Mouse (Mus musculus): ENCODE measurements around the gene Prkra.

Gene Prkra

DNA sequence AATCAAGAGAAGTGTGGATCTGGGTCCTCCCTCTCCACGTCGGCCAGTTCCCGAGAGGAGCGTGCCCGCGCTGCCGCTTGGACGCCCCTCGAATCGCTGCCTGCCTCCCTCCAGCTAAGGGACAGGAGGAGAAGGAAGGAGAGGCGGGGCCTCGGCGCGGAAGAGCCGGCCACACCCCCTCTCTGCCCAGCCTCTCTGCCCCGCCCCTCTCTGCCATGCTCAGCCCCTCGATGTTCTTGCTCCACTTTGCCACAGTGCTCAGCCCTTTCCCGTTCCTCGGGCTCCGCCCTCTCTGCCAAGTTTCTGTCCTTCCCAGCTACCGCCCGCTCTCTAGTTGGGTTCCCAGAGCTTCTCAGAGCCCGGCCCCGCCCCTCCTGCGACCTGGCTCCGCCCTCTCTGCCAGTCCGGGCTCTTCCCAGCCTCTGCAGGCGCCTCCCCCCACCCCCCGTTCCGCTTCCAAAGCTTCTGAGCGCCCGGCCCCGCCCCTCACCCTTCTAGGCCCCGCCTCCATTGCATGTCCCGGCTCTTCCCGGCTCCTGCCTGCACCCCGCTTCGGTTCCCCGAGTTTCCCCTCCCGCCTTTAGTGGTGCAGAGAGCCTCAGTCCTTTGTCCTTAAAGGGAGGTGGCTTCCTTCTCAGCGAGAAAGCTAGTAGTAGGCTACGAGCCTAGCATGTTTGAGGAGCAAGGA is at the start of gene Prkra, which contains the start of gene Pjvk:
Prkra (minus strand) TSS at position 133 of the 688 bp plus-strand sequence.
Pjvk (plus strand) TSS at position 594 of the 688 bp plus-strand sequence.
- peak; percentile 91 for DNase-seq (ENCODE audit: low read depth)

DNA sequence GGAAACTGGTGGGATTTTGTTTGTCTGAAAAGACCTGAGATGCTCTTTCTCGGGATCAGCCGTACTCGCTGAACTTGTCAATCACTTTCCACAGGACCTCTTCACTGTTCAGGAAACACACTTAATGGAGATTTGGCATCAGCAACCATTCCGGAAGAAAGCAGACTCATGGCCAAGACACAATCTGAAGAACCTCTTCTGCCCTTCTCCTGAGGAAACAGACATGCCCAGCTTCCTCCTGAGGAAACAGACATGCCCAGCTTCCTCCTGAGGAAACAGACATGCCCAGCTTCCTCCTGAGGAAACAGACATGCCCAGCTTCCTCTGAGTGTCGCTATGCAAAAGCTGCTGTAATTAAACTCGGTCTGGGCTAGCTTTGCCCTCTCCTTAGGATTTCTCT is 47.5 kb upstream of the Prkra start:
- DNase-seq (ENCODE audit: low read depth) = no peak

DNA sequence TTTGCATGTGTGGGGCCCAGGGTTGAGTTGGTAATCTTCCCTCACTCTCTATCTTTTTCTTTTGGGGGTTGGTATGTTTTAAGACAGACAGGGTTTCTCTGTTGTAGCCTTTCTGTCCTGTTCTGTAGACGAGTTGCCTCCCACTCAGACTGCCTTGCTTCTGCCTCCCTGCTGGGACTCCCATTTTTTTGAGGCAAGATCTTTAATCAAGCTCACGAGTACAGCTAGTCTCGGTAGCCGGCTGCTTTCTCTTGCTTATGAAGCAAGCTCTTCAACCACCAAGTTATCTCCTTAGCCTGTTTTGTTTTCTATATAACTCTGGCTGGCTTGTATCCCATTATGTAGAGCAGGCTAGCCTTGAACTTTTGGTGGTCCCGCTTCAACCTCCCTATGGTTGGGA is 46.0 kb upstream of the Prkra start:
- DNase-seq (ENCODE audit: low read depth) = no peak

DNA sequence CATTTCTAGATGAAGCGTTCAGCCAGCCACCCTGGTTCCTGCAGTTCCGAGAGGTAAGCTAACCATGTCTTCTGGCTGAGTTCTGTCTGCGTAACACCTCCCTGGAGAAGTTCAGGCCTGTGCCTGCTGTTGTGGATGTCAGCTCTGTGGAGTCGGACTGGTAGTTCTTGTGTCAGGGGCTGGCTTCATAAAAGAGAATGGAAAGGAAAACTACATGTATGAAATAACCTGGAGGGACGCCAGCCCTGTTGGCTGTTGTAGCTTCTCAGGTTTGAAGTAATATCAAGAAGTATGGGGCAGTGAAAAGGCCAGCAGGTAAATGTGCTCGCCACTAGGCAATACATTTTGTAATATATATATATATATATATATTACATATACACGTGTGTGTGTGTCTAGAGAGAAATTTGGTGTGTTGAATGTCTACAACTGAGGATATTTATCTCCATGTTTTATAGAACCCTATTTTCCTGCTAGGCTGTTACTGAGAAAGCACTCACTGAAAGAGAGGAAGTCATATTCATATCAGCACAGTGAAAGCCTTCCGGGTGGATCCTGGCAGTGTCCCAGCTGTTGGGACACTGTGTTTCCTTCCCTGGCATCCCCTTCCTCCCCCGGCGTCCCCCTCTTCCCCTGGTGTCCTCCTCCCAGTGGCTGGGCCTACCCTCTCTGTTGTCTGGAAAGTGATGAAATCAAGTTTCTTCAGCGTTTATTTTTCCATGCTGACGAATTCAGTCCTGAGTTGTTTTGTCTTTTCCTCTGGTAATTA is 42.8 kb upstream of the Prkra start:
- DNase-seq (ENCODE audit: low read depth) = no peak

DNA sequence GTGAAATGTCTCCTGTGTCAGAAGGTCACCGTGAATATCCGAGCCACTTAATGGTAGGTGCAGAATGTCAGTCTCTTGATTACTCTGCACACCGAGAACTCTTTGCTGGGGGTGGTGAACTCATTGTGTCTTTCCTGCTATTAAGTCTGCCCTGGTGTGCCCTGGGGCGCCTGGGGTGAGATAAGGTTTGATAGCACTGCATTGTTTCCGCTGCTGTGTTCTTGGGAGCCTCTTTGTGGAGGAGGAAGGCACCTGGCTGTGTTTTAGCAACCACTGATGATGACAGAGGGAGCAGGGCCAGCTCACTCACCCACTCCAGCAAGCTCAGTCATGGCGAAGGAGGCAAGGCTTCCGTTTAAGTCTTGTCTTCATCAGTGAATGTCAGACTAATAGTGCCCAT is 40.3 kb upstream of the Prkra start:
- DNase-seq (ENCODE audit: low read depth) = no peak

DNA sequence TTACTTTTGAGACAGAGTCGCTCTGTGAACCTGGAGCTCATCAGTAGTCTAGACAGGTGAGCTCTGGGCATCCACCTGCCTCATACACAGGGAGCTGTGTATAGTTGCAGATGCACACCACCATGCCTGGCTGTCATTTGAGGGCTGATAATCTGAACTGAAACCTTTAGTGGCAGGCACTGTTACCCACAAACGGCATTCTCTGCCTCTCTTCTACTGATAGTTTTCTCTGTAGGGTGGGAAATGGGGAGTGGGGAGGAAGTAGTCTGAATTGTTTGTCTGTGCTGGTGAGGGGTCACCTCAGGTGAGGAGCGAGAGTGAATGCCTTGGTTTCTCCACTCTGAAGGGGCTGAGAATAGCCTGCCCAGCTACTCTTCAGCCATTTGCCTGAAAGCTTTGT is 39.8 kb upstream of the Prkra start:
- DNase-seq (ENCODE audit: low read depth) = no peak

DNA sequence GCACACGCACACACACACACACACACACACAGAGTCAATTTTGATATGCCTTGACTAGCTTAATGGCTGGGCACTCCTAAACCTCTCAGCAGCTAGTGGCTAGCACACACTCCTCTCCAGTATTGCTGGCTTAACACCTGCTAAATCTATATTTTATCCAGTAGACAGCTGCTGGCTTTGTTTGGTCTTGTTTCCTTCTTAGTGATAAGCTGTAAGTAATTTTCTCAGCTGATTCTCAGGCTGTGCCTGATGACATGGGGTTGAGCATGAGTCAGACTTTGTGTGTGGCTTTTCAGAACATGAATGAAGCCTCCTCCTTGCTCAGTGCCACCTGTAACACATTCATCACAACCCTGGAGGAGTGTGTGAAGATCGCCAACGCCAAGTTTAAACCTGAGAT is 39.2 kb upstream of the Prkra start:
- DNase-seq (ENCODE audit: low read depth) = no peak

DNA sequence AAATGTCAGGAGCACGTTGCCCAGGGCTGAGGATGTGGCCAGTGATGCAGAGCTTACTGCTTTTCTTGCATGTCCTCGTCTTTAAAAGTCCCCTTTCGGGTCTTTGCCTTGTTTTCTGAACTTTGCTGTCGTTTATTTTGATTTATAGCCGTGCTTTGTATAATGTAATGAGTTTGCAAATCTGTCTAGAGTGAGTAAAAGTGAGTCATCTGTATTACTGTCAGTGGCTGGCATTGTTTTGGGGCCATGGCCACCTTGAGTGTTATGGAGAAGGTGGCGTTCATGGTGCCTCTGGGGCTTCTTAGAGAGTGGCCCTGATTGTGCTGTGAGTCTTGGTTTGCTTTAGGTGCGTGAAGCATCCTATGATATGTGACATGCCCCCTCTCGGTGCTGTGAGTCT is 34.5 kb upstream of the Prkra start:
- no peak for DNase-seq (ENCODE audit: low read depth)

DNA sequence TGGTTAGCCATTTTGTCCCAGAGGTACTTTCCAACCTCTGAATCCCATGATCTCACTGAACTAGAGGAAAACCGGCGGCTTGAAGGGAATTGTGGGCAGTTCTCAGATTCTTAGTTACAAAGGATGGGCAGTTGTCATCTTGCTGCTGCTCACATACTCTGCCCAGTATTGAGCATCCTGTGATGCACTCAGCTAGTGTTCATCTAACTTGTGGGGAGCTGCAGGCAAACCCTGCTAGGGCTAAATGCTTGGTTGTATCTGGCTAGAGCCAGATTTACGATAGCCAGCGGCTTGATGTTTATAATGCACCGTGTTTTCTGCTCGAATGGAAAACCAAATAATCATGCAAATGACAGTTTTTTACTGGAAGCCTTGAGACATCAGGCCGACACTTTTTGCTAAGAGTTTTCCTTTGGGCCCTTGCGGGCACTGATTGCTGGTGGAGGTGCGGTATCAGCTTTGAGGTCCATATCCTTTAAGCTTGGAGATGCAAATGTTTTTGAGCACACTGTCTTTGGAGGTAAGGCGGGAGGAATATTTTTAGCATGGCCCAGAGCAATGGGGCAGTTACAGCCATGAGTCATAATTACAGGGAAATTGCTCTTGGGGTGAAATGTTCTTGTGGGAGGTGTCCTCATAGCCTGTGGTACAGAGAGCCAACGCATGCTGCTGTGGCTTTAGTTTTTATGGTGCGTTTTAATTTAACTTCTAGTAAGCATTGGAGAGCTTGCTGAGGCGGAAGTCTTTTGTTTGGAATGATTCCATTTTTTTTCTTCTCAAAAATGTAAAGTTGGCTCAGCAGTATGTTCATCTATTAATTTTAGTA is 28.8 kb upstream of the Prkra start:
- no peak for DNase-seq (ENCODE audit: low read depth)

DNA sequence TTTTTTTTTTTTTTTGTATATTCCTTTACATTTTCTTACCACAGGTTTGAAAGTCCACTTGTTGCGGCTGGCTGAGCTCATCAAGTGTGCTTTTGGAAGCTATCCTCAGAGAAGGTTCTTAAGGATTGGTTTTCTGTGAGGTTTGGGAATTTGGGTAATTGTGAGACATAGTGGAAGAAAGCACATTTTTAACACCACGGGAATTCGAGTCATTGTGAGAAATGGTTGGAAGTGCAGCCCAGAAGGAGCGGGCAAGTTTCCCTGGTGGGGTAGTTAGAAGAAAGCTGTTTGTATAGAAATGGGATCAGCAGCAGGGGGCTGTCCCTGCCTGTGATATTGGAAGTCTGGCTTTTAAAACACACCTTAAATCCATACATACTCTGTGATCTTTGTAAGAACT is 28.1 kb upstream of the Prkra start:
- DNase-seq (ENCODE audit: low read depth) = no peak

DNA sequence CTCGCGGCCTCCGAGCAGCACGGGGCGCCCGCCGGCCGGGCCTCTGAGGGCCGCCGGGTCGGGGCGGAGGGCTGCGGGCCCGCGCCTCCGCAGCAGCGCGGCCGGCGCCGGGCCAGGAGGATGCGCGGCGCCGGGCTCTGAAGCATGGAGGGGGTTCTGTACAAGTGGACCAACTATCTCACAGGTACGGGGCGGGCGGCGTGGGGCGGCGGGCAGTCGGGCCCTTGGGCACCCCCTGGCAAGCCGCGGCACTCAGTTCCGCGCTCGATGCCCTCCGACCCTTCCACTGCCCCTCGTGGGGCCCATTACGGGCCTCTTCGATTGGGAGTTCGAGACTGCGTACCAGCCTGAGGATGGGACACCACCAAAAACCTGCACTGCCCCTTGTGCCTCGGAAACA is 27.6 kb upstream of the Prkra start:
- no peak for DNase-seq (ENCODE audit: low read depth)

DNA sequence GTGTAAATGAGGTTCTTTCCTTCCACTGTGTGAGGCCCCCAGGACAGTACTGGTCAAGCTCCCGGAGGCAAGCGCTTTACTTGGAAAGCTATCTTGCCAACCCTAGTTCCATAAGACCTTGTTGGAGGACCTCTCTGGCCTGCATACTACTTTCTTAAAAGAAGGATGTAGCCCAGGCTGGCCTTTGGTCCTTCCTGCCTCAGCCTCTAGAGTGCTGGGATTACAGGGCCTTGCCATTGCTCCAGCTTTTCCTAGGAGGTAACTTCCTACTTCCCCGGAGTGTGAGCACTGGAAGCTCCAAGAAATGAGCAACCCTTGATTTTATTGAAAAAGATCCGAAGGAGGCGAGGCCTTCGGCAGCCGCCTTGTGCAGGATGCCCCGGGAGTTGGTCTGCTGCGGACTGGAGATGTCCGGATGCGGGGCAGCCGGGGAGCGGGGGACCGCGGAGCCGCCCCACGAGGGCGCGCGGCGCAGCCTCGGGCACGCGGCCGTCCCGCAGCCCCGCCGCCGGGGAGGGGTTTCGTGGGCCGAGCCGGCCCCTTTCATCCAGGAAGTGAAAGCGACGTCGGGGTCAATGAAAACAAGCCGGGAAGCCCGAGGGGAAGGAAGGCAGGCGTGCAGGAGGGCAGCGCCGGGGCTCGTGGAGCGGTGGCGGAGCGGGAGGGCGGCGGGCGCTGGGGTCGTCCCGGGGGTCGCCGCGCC is 27.1 kb upstream of the Prkra start, which contains the start of gene Plekha3:
Plekha3 (plus strand) TSS at position 557 of the 703 bp plus-strand sequence.
- no peak for DNase-seq (ENCODE audit: low read depth)

DNA sequence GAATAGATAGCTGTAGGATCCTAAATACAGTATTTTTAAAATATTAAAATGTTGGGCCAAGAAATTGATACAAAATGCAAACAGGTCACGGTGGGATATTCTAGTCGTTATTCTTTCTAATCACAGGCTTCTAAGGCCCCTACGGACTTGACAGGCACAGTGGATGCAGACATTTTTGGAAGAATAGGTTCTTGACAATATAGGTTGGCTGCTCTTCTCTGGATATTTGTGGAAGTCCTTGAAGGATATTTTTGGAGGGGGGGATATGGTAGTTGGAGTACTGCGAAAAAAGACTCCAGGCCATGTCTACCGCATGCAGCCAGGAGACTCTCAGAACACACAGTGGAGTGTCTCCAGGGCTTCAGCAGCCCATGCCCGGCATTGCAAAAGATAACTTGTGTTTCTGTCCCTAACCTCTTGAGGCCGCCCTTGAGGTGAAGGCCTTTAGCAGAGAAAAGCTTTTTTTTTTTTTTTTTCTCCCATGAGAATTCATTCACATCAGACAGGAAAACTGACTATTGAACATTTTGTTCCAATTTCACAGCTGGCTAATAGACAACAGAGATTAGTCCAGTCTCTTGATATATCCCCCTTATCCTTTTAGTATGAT is 25.8 kb upstream of the Prkra start:
- DNase-seq (ENCODE audit: low read depth) = peak; percentile 72

DNA sequence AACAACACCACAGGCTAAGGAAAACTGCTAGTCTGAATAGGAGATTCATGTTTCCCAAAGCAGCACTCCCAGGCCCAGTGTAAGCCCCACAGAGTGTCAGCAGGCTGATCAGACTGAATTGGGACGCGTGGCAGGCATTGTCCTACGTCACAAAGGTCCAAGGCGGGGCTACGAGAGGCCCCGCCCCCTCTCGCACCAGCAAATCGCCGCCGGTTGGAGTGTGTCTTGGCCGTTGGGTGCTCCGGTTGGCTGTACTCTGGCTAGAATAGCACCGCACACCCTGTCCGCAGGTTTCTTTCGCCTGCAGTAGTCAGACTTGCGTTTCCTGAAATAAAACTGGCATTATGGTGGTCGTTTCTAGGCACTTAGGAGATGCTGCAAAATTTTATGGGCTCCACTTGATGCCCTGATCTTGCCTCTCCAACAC is 25.2 kb upstream of the Prkra start, which contains the start of gene Fkbp7:
Fkbp7 (minus strand) TSS at position 151 of the 427 bp plus-strand sequence.
- peak; percentile 86 for DNase-seq (ENCODE audit: low read depth)

DNA sequence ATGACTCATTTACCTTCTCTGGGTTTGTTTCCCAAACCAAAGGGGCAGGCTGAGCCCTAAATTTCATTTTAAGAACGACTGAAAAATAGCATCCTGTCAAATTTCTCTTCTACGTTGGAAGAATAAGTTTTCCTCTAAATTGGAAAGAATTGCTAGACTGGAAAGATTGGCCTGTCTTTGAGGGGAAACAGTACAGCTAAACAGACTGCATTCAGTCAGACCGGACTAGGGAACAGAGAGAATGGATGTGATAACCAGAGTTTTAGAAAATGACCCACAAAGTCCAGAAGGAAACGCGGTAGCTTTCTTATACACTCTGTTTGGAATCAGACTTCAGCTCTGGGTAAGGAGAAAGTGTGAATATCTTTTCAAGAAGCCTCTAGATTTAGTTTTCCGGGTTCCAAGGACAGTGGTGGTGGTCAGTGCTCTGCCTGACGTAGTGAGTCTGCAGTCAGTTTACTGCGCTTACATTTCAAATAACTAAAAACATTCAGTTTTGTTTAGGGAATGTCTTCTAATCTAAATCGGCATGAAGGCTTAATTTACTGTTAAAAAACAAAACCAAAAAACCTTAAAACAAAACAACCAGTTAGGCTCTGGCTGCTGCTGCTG is 24.4 kb upstream of the Prkra start:
- DNase-seq (ENCODE audit: low read depth) = no peak

DNA sequence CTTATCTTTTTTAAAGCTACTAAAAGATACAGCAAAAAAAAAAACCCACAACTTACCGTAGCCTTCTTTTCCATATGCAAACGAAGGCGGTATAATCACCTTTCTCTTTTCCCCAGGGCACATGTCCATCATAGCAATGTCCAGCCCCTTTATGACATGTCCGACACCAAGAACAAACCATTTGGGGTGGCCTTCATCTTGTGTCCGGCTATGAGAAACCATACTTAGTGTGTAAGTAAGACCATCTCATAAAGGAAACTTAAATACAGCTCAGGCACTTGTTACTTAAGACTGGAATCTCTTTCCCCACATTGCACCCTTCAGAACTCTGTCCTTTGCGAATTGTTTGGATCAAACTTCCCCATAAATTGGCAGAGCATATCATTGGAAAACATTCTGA is 23.8 kb upstream of the Prkra start:
- no peak for DNase-seq (ENCODE audit: low read depth)

DNA sequence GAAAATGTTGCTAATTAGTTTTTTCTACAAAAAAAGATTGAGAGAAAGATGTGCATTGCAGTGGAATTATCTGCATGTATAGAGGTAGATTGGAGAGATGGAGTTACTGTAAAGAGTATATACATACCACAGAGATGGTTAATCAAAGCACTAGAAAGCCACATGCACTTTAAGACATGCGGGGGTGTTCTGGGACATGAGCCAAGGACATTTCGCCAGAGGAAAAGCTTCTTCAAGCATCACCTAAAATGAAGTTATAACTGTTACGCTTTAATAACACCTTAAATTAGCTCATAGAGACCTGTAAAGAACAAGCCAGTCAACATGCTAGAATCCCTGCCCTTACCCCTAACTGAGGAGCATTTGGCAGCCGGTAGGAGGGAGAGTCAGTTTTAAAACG is 19.4 kb upstream of the Prkra start:
- no peak for DNase-seq (ENCODE audit: low read depth)

DNA sequence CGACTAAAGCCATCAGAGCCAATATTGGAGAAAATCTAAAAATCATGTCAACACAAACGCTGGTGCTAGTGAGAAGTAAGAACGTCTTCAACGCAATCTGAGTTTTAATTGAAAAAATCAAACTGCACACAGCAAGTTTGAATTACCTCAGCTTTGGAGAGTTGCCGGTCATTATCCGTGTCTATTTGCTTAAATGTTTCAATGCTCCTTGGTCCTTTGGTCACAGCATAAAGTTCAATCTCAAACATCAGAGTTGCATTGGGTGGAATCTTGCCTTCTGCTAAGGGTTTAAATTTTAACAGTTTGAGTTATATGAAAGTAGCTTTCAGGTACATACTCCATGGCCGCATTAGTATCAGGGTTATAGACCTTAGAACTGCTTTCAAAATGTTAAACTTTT is 17.7 kb upstream of the Prkra start:
- no peak for DNase-seq (ENCODE audit: low read depth)

DNA sequence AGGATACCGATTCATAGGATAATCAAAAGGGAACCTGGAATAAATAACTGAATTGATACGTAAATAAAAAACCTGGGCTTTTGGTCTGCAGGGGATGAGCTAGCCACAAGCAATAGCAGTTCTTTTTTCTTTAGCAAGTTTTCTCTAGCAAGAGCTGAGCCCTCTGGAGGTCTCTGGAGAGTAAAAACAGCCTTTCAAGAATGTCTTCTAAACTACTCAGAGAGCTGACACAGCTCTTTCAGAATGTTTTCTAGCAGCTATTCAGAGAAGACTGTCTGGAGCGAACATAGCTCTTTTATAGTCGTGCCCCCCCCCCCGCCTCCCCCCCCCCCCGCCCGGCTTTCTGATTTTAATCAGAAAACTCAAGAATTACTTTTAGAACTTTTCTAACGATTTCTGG is 11.6 kb upstream of the Prkra start:
- DNase-seq (ENCODE audit: low read depth) = no peak

DNA sequence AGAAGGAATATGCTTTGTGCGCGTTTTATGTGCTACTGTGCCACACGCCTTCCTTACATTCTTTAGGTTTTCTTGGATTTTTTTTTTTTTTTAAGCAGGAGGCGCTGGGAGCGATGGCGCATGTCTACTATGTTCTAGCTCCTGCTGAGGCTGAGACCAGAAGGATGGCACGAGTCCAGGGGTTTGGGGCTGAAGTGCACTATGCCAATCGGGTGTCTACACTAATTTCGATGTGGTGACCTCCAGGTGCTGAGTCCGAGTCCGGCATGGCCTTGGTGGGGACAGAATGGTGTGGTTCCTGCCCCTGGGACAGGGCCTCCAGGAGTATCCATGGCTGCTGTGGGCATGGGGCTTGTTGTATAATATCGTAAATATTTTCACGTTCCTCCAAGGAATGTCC is 10.7 kb upstream of the Prkra start:
- DNase-seq (ENCODE audit: low read depth) = no peak

DNA sequence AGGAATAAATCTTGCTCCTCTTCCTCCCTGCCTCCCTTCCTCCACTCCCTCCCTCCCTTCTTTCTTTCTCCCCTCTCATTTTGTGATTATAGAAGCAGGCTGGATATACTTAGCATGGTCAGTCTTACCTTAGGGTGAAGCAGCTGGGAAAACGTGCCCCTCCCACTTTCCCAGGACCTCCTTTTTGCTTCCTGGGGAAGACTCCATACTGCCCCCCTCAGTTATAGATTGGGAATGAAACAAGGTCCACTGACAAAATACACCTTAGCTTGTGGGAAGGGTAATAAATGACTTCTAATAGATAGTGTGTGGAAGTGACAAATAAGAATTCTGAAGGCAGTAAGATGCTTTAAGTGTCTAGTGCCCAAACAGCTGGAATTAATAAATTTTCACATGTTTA is 8.2 kb upstream of the Prkra start:
- DNase-seq (ENCODE audit: low read depth) = no peak
